Mouse (Mus musculus): ENCODE data around the gene Dnmt1. TPM values are rescaled to one million over a fixed set of nuclear protein-coding genes. Genes with fewer than 3 reads are reported as not detected.
"Not testable (repeated sequence)": the region's sequence is repeated elsewhere in the genome, so short reads cannot be mapped to it uniquely, and the experiment has no call there.

Dnmt1 gene
- polyA plus RNA-seq (2015; fragmentation: Nextera tagmentation; extraction: Ambion mirVana), result 56.1 and 63.1 TPM in 2 replicates

GRCm38 (mm10) chr9:20959430-20959938 is at the start of gene Dnmt1:
Gene Dnmt1, minus strand, starts transcription at chr9:20959888.
- no peaks in the 10 kb centered on the region for H3K9me3 ChIP-seq (replicated peaks; ENCODE audit: control insufficient read depth, low read length)

GRCm38 (mm10) chr9:21008007-21008406 is 48.3 kb upstream of the Dnmt1 start:
- Histone ChIP-seq H3K4me3 (ENCODE audit: low read length) (no peak overlapping the region), H3K9me3 (replicated peaks; ENCODE audit: control insufficient read depth, low read length) (no peaks in the 10 kb centered on the region), H3K4me1 (ENCODE audit: control insufficient read depth, insufficient read depth, low read length) (no peaks in the 10 kb centered on the region; the same call in 1 of the 2 replicates), H3K27me3 (ENCODE audit: control insufficient read depth, insufficient read depth, low read length) (no peaks in the 10 kb centered on the region), H3K4me2 (ENCODE audit: low read depth, low read length) (no peak overlapping the region), H3K36me3 (ENCODE audit: control insufficient read depth, insufficient read depth) (peaks cover 28% of the 10 kb centered on the region), H3K9ac (ENCODE audit: low read length) (no peak overlapping the region), H3K27ac (ENCODE audit: low read length) (no peak overlapping the region)
- ATAC-seq (replicated peaks; ENCODE audit: extremely low read depth, insufficient read depth, low FRiP score), result no peak
- WGBS, result 79% methylated on average over 7 of the region's 7 CpGs

More at GRCm38 (mm10) chr9:20959430-20959938, at the start of gene Dnmt1:
- no peak for ATAC-seq (replicated peaks; ENCODE audit: extremely low read depth, insufficient read depth, low FRiP score)
- H3K27me3 ChIP-seq (ENCODE audit: control insufficient read depth, insufficient read depth, low read length), result no peaks in the 10 kb centered on the region
- H3K9ac ChIP-seq (ENCODE audit: low read length), result no peak within 1 kb of the TSS
- no peak within 1 kb of the TSS for H3K27ac ChIP-seq (ENCODE audit: low read length)
- no peak within 1 kb of the TSS for H3K4me2 ChIP-seq (ENCODE audit: low read depth, low read length)
- H3K4me3 ChIP-seq (ENCODE audit: low read length), result no peak within 1 kb of the TSS
- H3K4me1 ChIP-seq (ENCODE audit: control insufficient read depth, insufficient read depth, low read length), result no peaks in the 10 kb centered on the region
- no peaks in the 10 kb centered on the region for H3K36me3 ChIP-seq (ENCODE audit: control insufficient read depth, insufficient read depth)
- WGBS, result 89% methylated on average over 2 of the region's 2 CpGs

- H3K4me2 ChIP-seq (ENCODE audit: low read depth, low read length), result no peak overlapping the region
- no peak overlapping the region for H3K27ac ChIP-seq (ENCODE audit: low read length)
- no peaks in the 10 kb centered on the region; the same call in 1 of the 2 replicates for H3K4me1 ChIP-seq (ENCODE audit: control insufficient read depth, insufficient read depth, low read length)
- H3K36me3 ChIP-seq (ENCODE audit: control insufficient read depth, insufficient read depth), result peaks cover 28% of the 10 kb centered on the region
- H3K9ac ChIP-seq (ENCODE audit: low read length), result no peak overlapping the region
- no peak for ATAC-seq (replicated peaks; ENCODE audit: extremely low read depth, insufficient read depth, low FRiP score)
- no peaks in the 10 kb centered on the region for H3K9me3 ChIP-seq (replicated peaks; ENCODE audit: control insufficient read depth, low read length)
- H3K4me3 ChIP-seq (ENCODE audit: low read length), result no peak overlapping the region
- H3K27me3 ChIP-seq (ENCODE audit: control insufficient read depth, insufficient read depth, low read length), result no peaks in the 10 kb centered on the region
- WGBS, result 91% methylated on average over 10 of the region's 10 CpGs
Observed at GRCm38 (mm10) chr9:21007313-21007952, 47.7 kb upstream of the Dnmt1 start.

- peaks cover 22% of the 10 kb centered on the region for H3K36me3 ChIP-seq (ENCODE audit: control insufficient read depth, insufficient read depth)
- peak; percentile 79 for ATAC-seq (replicated peaks; ENCODE audit: extremely low read depth, insufficient read depth, low FRiP score)
- H3K27me3 ChIP-seq (ENCODE audit: control insufficient read depth, insufficient read depth, low read length), result no peaks in the 10 kb centered on the region
- H3K9me3 ChIP-seq (replicated peaks; ENCODE audit: control insufficient read depth, low read length), result no peaks in the 10 kb centered on the region
- H3K4me2 ChIP-seq (ENCODE audit: low read depth, low read length), result peak within 1 kb of the TSS; percentile 77
- under 1% methylated on average over 72 of the region's 72 CpGs for WGBS
- H3K4me3 ChIP-seq (ENCODE audit: low read length), result peak within 1 kb of the TSS; percentile 82
- peaks cover 5% of the 10 kb centered on the region; the same call in 1 of the 2 replicates for H3K4me1 ChIP-seq (ENCODE audit: control insufficient read depth, insufficient read depth, low read length)
- peak within 1 kb of the TSS; percentile 77 for H3K27ac ChIP-seq (ENCODE audit: low read length)
- peak within 1 kb of the TSS; percentile 87 for H3K9ac ChIP-seq (ENCODE audit: low read length)
Observed at GRCm38 (mm10) chr9:21002627-21003551, 43.2 kb upstream of the Dnmt1 start, which contains the start of gene Mrpl4. Gene Mrpl4, plus strand, starts transcription at chr9:21002738.

GRCm38 (mm10) chr9:21002270-21002626 is 42.6 kb upstream of the Dnmt1 start:
- no peaks in the 10 kb centered on the region for H3K9me3 ChIP-seq (replicated peaks; ENCODE audit: control insufficient read depth, low read length)
- peak overlapping the region; percentile 77; the same call in 1 of the 2 replicates for H3K27ac ChIP-seq (ENCODE audit: low read length)
- no peak for ATAC-seq (replicated peaks; ENCODE audit: extremely low read depth, insufficient read depth, low FRiP score)
- WGBS, result 12% methylated on average over 7 of the region's 7 CpGs
- H3K36me3 ChIP-seq (ENCODE audit: control insufficient read depth, insufficient read depth), result peaks cover 19% of the 10 kb centered on the region
- no peaks in the 10 kb centered on the region for H3K27me3 ChIP-seq (ENCODE audit: control insufficient read depth, insufficient read depth, low read length)
- peak overlapping the region; percentile 77 for H3K4me2 ChIP-seq (ENCODE audit: low read depth, low read length)
- H3K9ac ChIP-seq (ENCODE audit: low read length), result peak overlapping the region; percentile 87
- peak overlapping the region; percentile 82 for H3K4me3 ChIP-seq (ENCODE audit: low read length)
- H3K4me1 ChIP-seq (ENCODE audit: control insufficient read depth, insufficient read depth, low read length), result peaks cover 5% of the 10 kb centered on the region; the same call in 1 of the 2 replicates

- Histone ChIP-seq H3K4me2 (ENCODE audit: low read depth, low read length) (no peak overlapping the region), H3K9ac (ENCODE audit: low read length) (no peak overlapping the region)
Observed at GRCm38 (mm10) chr9:21001651-21002200, 42.0 kb upstream of the Dnmt1 start.

GRCm38 (mm10) chr9:21000811-21001210 is 41.1 kb upstream of the Dnmt1 start:
- Histone ChIP-seq H3K27ac (ENCODE audit: low read length) (no peak overlapping the region), H3K4me1 (ENCODE audit: control insufficient read depth, insufficient read depth, low read length) (peaks cover 5% of the 10 kb centered on the region; the same call in 1 of the 2 replicates), H3K4me3 (ENCODE audit: low read length) (no peak overlapping the region), H3K36me3 (ENCODE audit: control insufficient read depth, insufficient read depth) (peaks cover 8% of the 10 kb centered on the region), H3K27me3 (ENCODE audit: control insufficient read depth, insufficient read depth, low read length) (no peaks in the 10 kb centered on the region), H3K9me3 (replicated peaks; ENCODE audit: control insufficient read depth, low read length) (no peaks in the 10 kb centered on the region), H3K4me2 (ENCODE audit: low read depth, low read length) (no peak overlapping the region), H3K9ac (ENCODE audit: low read length) (no peak overlapping the region)
- no peak for ATAC-seq (replicated peaks; ENCODE audit: extremely low read depth, insufficient read depth, low FRiP score)

More at GRCm38 (mm10) chr9:21001651-21002200, 42.0 kb upstream of the Dnmt1 start:
- peaks cover 15% of the 10 kb centered on the region for H3K36me3 ChIP-seq (ENCODE audit: control insufficient read depth, insufficient read depth)
- no peak for ATAC-seq (replicated peaks; ENCODE audit: extremely low read depth, insufficient read depth, low FRiP score)
- WGBS, result 63% methylated on average over 6 of the region's 6 CpGs
- no peak overlapping the region for H3K4me3 ChIP-seq (ENCODE audit: low read length)
- no peak overlapping the region for H3K27ac ChIP-seq (ENCODE audit: low read length)
- no peaks in the 10 kb centered on the region for H3K27me3 ChIP-seq (ENCODE audit: control insufficient read depth, insufficient read depth, low read length)
- H3K9me3 ChIP-seq (replicated peaks; ENCODE audit: control insufficient read depth, low read length), result no peaks in the 10 kb centered on the region
- peaks cover 5% of the 10 kb centered on the region; the same call in 1 of the 2 replicates for H3K4me1 ChIP-seq (ENCODE audit: control insufficient read depth, insufficient read depth, low read length)

- not testable (repeated sequence) for H3K9me3 ChIP-seq (replicated peaks; ENCODE audit: control insufficient read depth, low read length); H3K27me3 ChIP-seq (ENCODE audit: control insufficient read depth, insufficient read depth, low read length); ATAC-seq (replicated peaks; ENCODE audit: extremely low read depth, insufficient read depth, low FRiP score); H3K4me3 ChIP-seq (ENCODE audit: low read length); H3K36me3 ChIP-seq (ENCODE audit: control insufficient read depth, insufficient read depth); H3K4me1 ChIP-seq (ENCODE audit: control insufficient read depth, insufficient read depth, low read length); H3K4me2 ChIP-seq (ENCODE audit: low read depth, low read length); H3K9ac ChIP-seq (ENCODE audit: low read length); H3K27ac ChIP-seq (ENCODE audit: low read length)
- WGBS, result 71% methylated on average over 1 of the region's 1 CpGs
Observed at GRCm38 (mm10) chr9:20998337-20998736, 38.6 kb upstream of the Dnmt1 start.

Data from heart, embryonic 16.5 days (tissue).